Mouse (Mus musculus) CH12.LX (cell line): Measurements from ENCODE around the gene Commd9. TPM values are rescaled to one million over a fixed set of nuclear protein-coding genes. Genes with fewer than 3 reads are reported as not detected.

Source experiments
- DNase-seq: peaks from one replicate; pipeline ENCODE4 v3.0.0-alpha.2; 2013; ENCODE audit errors: extremely low read depth
- H3K27ac ChIP-seq: 2 replicates; pipeline ENCODE4 v1.5.1; 2012; ENCODE audit warnings: low read depth, mild to moderate bottlenecking, control low read depth, moderate library complexity; ENCODE audit not compliant: insufficient read depth
- H3K27me3 ChIP-seq: replicated peaks from 2 replicates; pipeline ENCODE3; 2012; ENCODE audit warnings: inconsistent platforms
- H3K36me3 ChIP-seq, 2 experiments: replicated peaks in 1 of 2; 2 replicates each; pipeline versions ENCODE3 to v1.6.1; 2012; ENCODE audit warnings: inconsistent platforms in 1 of 2, low read length in 1 of 2, mild to moderate bottlenecking in 1 of 2, mixed read lengths in 1 of 2, moderate library complexity in 1 of 2; ENCODE audit not compliant: control insufficient read depth in 1 of 2, insufficient read depth in 1 of 2
- H3K4me1 ChIP-seq, 2 experiments: 2 replicates each; pipeline ENCODE4 v1.6.1; 2012; ENCODE audit warnings: inconsistent platforms in 1 of 2, moderate library complexity in 1 of 2; ENCODE audit not compliant: insufficient read depth in 2 of 2, control insufficient read depth in 1 of 2
- H3K4me2 ChIP-seq: 2 replicates; pipeline ENCODE4 v1.6.1; 2012; ENCODE audit warnings: low read depth, mild to moderate bottlenecking, control low read depth; ENCODE audit not compliant: poor library complexity, insufficient read depth, severe bottlenecking
- H3K4me3 ChIP-seq, 3 experiments: fragments of 150-350 bp in 1 of 3; sonication (generic) in 1 of 3; replicated peaks in 1 of 3; 2 replicates each; pipeline versions ENCODE3 to v1.5.1; 2011 to 2012; ENCODE audit warnings: low read depth in 2 of 3, low read length in 2 of 3, mild to moderate bottlenecking in 2 of 3, moderate library complexity in 2 of 3, control low read depth in 1 of 3, improper control_type of control experiment in 1 of 3, inconsistent platforms in 1 of 3, mixed read lengths in 1 of 3; ENCODE audit not compliant: poor library complexity in 1 of 3
- H3K79me2 ChIP-seq: replicated peaks from 2 replicates; pipeline ENCODE4 v1.6.1; 2012; ENCODE audit warnings: mild to moderate bottlenecking, moderate library complexity; ENCODE audit not compliant: control insufficient read depth, poor library complexity, insufficient read depth, severe bottlenecking; ENCODE audit errors: extremely low read depth
- H3K9ac ChIP-seq: 2 replicates; pipeline ENCODE4 v1.6.1; 2012; ENCODE audit warnings: low read depth, mild to moderate bottlenecking, control low read depth, moderate library complexity; ENCODE audit not compliant: insufficient read depth
- H3K9me3 ChIP-seq: replicated peaks from 2 replicates; pipeline ENCODE3; 2012; ENCODE audit warnings: low read length, inconsistent platforms, mixed read lengths
- BHLHE40 ChIP-seq: IDR thresholded peaks from 2 replicates; pipeline ENCODE4 v1.6.1; 2011; ENCODE audit warnings: mild to moderate bottlenecking, low read depth, low read length, improper control_type of control experiment
- CTCF ChIP-seq, 2 experiments: IDR thresholded peaks in 1 of 2; conservative IDR thresholded peaks in 1 of 2; 2 replicates each; pipeline ENCODE4 v1.5.1; 2011 to 2012; ENCODE audit warnings: low read depth in 2 of 2, low read length in 2 of 2, improper control_type of control experiment in 1 of 2, inconsistent platforms in 1 of 2, mild to moderate bottlenecking in 1 of 2, moderate library complexity in 1 of 2
- ELF1 ChIP-seq: IDR thresholded peaks from 2 replicates; pipeline ENCODE4 v1.6.1; 2014; ENCODE audit warnings: low read depth, mild to moderate bottlenecking, inconsistent platforms, low read length, improper control_type of control experiment
- EP300 ChIP-seq: IDR thresholded peaks from 2 replicates; pipeline ENCODE4 v1.6.1; 2011; ENCODE audit warnings: low read length, improper control_type of control experiment
- ETS1 ChIP-seq: conservative IDR thresholded peaks from 2 replicates; pipeline ENCODE4 v1.6.1; 2012; ENCODE audit warnings: low read depth, mild to moderate bottlenecking, inconsistent platforms, low read length, improper control_type of control experiment, moderate library complexity
- IRF4 ChIP-seq: IDR thresholded peaks from 2 replicates; pipeline ENCODE4 v1.6.1; 2014; ENCODE audit warnings: low read depth, mild to moderate bottlenecking, inconsistent platforms, low read length, improper control_type of control experiment
- JUND ChIP-seq: conservative IDR thresholded peaks from 2 replicates; pipeline ENCODE4 v1.6.1; 2011; ENCODE audit warnings: low read depth, low read length, improper control_type of control experiment
- MAX ChIP-seq: IDR thresholded peaks from 2 replicates; pipeline ENCODE4 v1.6.1; 2011; ENCODE audit warnings: low read length, improper control_type of control experiment
- MEF2A ChIP-seq: IDR thresholded peaks from 2 replicates; pipeline ENCODE4 v1.6.1; 2014; ENCODE audit warnings: low read depth, mild to moderate bottlenecking, inconsistent platforms, low read length, improper control_type of control experiment, borderline replicate concordance
- MYC ChIP-seq: IDR thresholded peaks from 2 replicates; pipeline ENCODE4 v1.6.1; 2011; ENCODE audit warnings: low read depth, mild to moderate bottlenecking, improper control_type of control experiment, low read length
- POLR2A ChIP-seq: IDR thresholded peaks from 2 replicates; pipeline ENCODE4 v1.6.1; 2011; ENCODE audit warnings: low read depth, mild to moderate bottlenecking, improper control_type of control experiment, low read length
- SMC3 ChIP-seq: IDR thresholded peaks from 2 replicates; pipeline ENCODE4 v1.6.1; 2011; ENCODE audit warnings: low read depth, low read length, improper control_type of control experiment
- TBP ChIP-seq: conservative IDR thresholded peaks from 2 replicates; pipeline ENCODE4 v1.6.1; 2011; ENCODE audit warnings: low read depth, low read length, improper control_type of control experiment
- USF2 ChIP-seq: conservative IDR thresholded peaks from 2 replicates; pipeline ENCODE4 v1.6.1; 2011; ENCODE audit warnings: low read depth, low read length, improper control_type of control experiment
- dilution Hi-C: fragments of 300-500 bp; cut with MboI; formaldehyde crosslinking; loops from 2 replicates; pipeline ENCODE4 v1.14.3; 2020; ENCODE audit warnings: low sequenced_read_pairs; ENCODE audit not compliant: extremely low pct_unique_long_range_greater_than_20kb, extremely low pct_ligation_motif_present
- in situ Hi-C: fragments of 300-500 bp; cut with MboI; formaldehyde crosslinking; loops from 3 replicates; pipeline ENCODE4 v1.14.3; 2019; ENCODE audit warnings: low sequenced_read_pairs, low pct_ligation_motif_present, low pct_unique_long_range_greater_than_20kb, mixed read lengths
- polyA plus RNA-seq: library from polyadenylated mRNA; unstranded; fragments of >175 nt; gene quantifications from 2 replicates; pipeline ENCODE4 v1.2.1, GENCODE M21; 2012; ENCODE audit warnings: low read depth; ENCODE audit not compliant: insufficient read length
- total RNA-seq, 2 experiments: library from RNA; depleted of rRNA; stranded (reverse); fragments of 300-350 nt in 1 of 2; fragments of >200 nt in 1 of 2; gene quantifications; 2 replicates each; pipeline ENCODE4 v1.2.3; 2012 to 2014

Commd9 gene
- total and polyA plus RNA-seq, 3 experiments, result 22.3 to 140 (median 26.1) TPM

DNA sequence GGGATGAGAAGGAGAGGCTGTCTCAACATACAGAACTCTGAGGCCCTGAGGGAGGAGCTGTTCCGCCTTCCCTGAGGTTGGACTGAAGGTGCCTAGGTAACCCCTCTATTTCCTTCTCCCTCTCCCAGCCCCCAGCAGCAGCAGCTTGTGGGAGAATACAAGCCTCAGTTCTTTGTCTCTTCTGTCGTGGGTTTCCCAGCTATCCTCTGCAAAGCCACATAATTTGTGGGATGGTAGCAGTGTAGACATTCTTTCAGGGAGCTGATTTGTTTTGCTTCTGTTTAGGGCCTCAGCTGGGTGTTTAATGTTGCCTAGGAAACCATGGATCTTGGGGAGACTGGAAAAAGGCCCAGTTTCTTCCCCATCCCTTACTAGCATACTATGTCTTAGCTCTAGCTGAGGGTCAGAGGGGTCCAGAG, 34.1 kb downstream of the Commd9 start:
- dilution Hi-C loops, result no loop called here

DNA sequence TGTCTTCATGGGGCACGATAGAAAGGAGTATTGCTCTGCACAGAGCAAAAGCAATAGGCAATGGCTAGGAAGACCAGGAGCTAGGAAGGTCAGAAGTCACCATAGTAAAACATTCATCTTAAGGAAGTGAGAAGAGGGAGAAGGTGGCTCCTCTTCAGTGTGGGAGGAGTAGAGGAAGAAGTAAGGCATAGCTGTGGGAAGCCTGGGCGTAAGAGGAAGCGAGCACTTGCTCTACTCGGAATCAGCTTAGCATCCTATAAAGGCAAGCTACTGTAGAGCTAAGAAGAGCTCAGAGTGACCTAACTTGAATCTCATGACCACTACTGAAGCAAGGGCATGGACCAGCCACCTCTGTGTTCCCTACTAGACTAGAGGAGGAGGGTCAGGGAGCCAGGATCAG, 36.3 kb downstream of the Commd9 start:
- no peak overlapping the region for H3K9ac ChIP-seq
- H3K4me2 ChIP-seq, result no peak overlapping the region
- H3K36me3 ChIP-seq, result no peaks in the 10 kb centered on the region
- H3K79me2 ChIP-seq, result no peaks in the 10 kb centered on the region
- no peaks in the 10 kb centered on the region for H3K27me3 ChIP-seq
- in situ Hi-C loops (loop anchor here (25.0 kb wide), 1 partner anchor 515 kb away; no protein-coding TSS in a partner anchor), dilution Hi-C loops (no loop called here)
- no peaks in the 10 kb centered on the region for H3K9me3 ChIP-seq
- H3K4me1 ChIP-seq, result no peaks in the 10 kb centered on the region
- no peak overlapping the region for H3K27ac ChIP-seq
- H3K4me3 ChIP-seq, result no peak overlapping the region
- no peak for TF ChIP-seq CTCF (conservative IDR thresholded peaks at IDR 0.05 in 1 of 2, IDR thresholded peaks at IDR 0.05 in 1 of 2; ENCODE audit: low read depth in 2 of 2, low read length in 2 of 2)
- no peak for DNase-seq

More for the DNA sequence above, 34.1 kb downstream of the Commd9 start:
- no peaks in the 10 kb centered on the region for H3K27me3 ChIP-seq
- H3K9ac ChIP-seq, result no peak overlapping the region
- H3K27ac ChIP-seq, result no peak overlapping the region
- no peak overlapping the region for H3K4me3 ChIP-seq
- TF ChIP-seq POLR2A (no peak), EP300 (no peak), JUND (no peak), MYC (no peak), IRF4 (no peak)
- no peaks in the 10 kb centered on the region for H3K36me3 ChIP-seq
- H3K9me3 ChIP-seq, result no peaks in the 10 kb centered on the region
- H3K4me1 ChIP-seq, result no peaks in the 10 kb centered on the region
- no peak overlapping the region for H3K4me2 ChIP-seq
- no peaks in the 10 kb centered on the region for H3K79me2 ChIP-seq
- in situ Hi-C loops, result loop anchor here (25.0 kb wide), 1 partner anchor 517 kb away; no protein-coding TSS in a partner anchor
- DNase-seq, result no peak

DNA sequence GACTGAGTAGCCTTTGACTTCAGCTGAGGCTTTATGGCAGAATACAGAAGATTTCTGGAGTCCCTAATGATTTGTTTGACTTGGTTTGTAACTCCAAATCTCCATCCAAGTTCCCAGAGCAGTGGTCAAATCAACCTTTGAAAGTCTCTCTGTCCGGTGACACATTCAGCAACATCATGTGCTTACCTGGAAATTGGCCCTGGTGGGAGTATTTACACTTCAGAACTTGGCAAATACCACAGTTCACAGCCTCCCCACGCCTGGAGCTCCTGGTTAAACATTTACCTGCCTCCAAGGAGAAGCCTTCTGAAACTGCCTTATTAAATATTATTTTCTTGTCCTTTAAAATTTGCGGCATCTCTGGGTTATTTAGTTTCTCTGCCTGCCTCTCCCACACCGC, 37.1 kb downstream of the Commd9 start:
- Histone ChIP-seq H3K4me2 (no peak overlapping the region), H3K9me3 (no peaks in the 10 kb centered on the region), H3K9ac (no peak overlapping the region), H3K27me3 (no peaks in the 10 kb centered on the region), H3K27ac (no peak overlapping the region), H3K79me2 (no peaks in the 10 kb centered on the region), H3K4me3 (no peak overlapping the region), H3K36me3 (no peaks in the 10 kb centered on the region), H3K4me1 (no peaks in the 10 kb centered on the region)
- no peak for TF ChIP-seq ELF1
- TF ChIP-seq MAX, result no peak
- no peak for TF ChIP-seq MEF2A
- no peak for TF ChIP-seq ETS1
- no peak for TF ChIP-seq USF2
- no peak for TF ChIP-seq BHLHE40
- TF ChIP-seq IRF4, result no peak
- no peak for TF ChIP-seq TBP
- no peak for TF ChIP-seq MYC
- TF ChIP-seq SMC3, result no peak
- dilution Hi-C loops (no loop called here), in situ Hi-C loops (loop anchor here (25.0 kb wide), 1 partner anchor 514 kb away; no protein-coding TSS in a partner anchor)
- DNase-seq, result no peak
